Mouse (Mus musculus) CH12.LX (cell line): Measurements from ENCODE around the gene Slc6a20a.

Experiments used
- CTCF ChIP-seq, 2 experiments: IDR thresholded peaks in 1 of 2; conservative IDR thresholded peaks in 1 of 2; 2 replicates each; pipeline ENCODE4 v1.5.1; 2011 to 2012; ENCODE audit warnings: low read depth in 2 of 2, low read length in 2 of 2, improper control_type of control experiment in 1 of 2, inconsistent platforms in 1 of 2, mild to moderate bottlenecking in 1 of 2, moderate library complexity in 1 of 2
- ETS1 ChIP-seq: conservative IDR thresholded peaks from 2 replicates; pipeline ENCODE4 v1.6.1; 2012; ENCODE audit warnings: low read depth, mild to moderate bottlenecking, inconsistent platforms, low read length, improper control_type of control experiment, moderate library complexity
- JUND ChIP-seq: conservative IDR thresholded peaks from 2 replicates; pipeline ENCODE4 v1.6.1; 2011; ENCODE audit warnings: low read depth, low read length, improper control_type of control experiment
- MEF2A ChIP-seq: IDR thresholded peaks from 2 replicates; pipeline ENCODE4 v1.6.1; 2014; ENCODE audit warnings: low read depth, mild to moderate bottlenecking, inconsistent platforms, low read length, improper control_type of control experiment, borderline replicate concordance
- POLR2A ChIP-seq: IDR thresholded peaks from 2 replicates; pipeline ENCODE4 v1.6.1; 2011; ENCODE audit warnings: low read depth, mild to moderate bottlenecking, improper control_type of control experiment, low read length
- POLR2AphosphoS2 ChIP-seq: IDR thresholded peaks from 2 replicates; pipeline ENCODE4 v1.6.1; 2011; ENCODE audit warnings: low read depth, low read length, improper control_type of control experiment
- RCOR1 ChIP-seq: conservative IDR thresholded peaks from 2 replicates; pipeline ENCODE4 v1.6.1; 2012; ENCODE audit warnings: low read depth, mild to moderate bottlenecking, inconsistent platforms, low read length, improper control_type of control experiment
- SMC3 ChIP-seq: IDR thresholded peaks from 2 replicates; pipeline ENCODE4 v1.6.1; 2011; ENCODE audit warnings: low read depth, low read length, improper control_type of control experiment
- TCF12 ChIP-seq: IDR thresholded peaks from 2 replicates; pipeline ENCODE4 v1.6.1; 2014; ENCODE audit warnings: low read depth, mild to moderate bottlenecking, inconsistent platforms, low read length, improper control_type of control experiment
- UBTF ChIP-seq: IDR thresholded peaks from 2 replicates; pipeline ENCODE4 v1.6.1; 2012; ENCODE audit warnings: low read depth, mild to moderate bottlenecking, inconsistent platforms, low read length, improper control_type of control experiment, moderate library complexity
- ZKSCAN1 ChIP-seq: IDR thresholded peaks from 2 replicates; pipeline ENCODE4 v1.6.1; 2012; ENCODE audit warnings: low read depth, inconsistent platforms, low read length, improper control_type of control experiment, borderline replicate concordance
- ZNF384 ChIP-seq: IDR thresholded peaks from 2 replicates; pipeline ENCODE4 v1.6.1; 2012; ENCODE audit warnings: low read depth, low read length, improper control_type of control experiment, inconsistent platforms

DNA sequence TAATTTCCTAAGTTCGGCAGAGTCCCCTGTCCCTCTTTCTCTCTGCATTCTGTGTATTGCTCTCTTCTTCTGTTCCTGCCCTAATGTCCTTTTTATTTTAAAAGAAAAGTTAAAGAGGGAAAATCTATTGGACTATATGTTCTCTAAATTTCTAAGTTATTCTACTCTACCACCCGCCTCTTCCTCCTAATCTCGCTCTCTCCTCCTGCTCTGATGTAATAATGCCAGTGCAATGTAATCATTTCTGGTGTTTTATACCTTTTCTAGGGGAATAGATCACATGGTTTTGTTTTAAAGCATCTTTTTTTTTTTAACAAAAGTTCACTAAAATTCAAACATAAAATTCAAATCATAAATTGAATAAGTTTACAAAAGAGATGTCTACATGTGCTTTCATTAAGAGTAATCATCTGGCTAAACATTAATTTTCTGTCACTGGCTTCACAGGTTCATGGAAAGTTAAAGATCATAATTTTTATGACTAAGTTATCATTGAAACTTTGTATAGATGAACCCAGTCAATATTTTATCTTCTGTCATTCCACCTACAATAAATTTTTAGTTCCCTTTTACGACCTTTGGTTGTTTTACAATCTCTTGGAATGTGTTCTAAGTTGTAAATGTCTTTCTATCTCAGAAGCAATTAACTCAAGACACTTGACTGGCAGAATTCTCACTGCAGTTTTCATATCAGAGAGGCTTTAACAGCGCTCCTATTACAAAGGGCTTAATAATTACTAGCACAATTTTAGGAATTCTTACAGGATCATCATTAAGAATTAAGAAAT lies 58.2 kb downstream of the Slc6a20a start:
- TF ChIP-seq CTCF (conservative IDR thresholded peaks at IDR 0.05 in 1 of 2, IDR thresholded peaks at IDR 0.05 in 1 of 2; ENCODE audit: low read depth in 2 of 2, low read length in 2 of 2): no peak
- no peak for TF ChIP-seq MEF2A
- no peak for TF ChIP-seq POLR2A
- TF ChIP-seq TCF12: no peak
- TF ChIP-seq SMC3: no peak
- TF ChIP-seq UBTF: no peak
- TF ChIP-seq JUND: no peak
- no peak for TF ChIP-seq RCOR1
- no peak for TF ChIP-seq ZNF384
- no peak for TF ChIP-seq ZKSCAN1
- TF ChIP-seq POLR2AphosphoS2: no peak
- no peak for TF ChIP-seq ETS1
